Mouse (Mus musculus): Measurements from ENCODE around the gene Lamb3.

DNA sequence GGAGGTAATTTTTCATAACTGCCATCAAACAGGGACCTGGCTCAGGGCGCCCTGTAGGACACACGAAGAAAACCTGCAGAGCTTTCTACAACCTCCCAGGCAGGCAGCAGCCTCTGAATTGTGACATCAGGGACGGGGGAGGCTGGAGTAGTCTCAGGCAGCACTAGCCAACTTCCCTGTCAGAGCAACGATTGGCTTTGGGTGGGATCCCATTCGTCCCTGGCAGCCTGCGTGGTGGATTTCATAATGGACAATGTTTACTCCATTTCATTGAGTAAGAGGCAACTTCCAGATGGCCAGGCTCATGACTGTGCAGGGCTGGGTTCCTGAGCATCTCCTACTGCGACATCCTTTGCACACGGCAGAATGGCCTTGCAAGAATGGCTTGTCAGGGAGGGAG, 34.7 kb downstream of the Lamb3 start:
- TF ChIP-seq MEF2A (IDR thresholded peaks at IDR 0.05; ENCODE audit: borderline replicate concordance, low read depth, low read length) (no peak), USF1 (IDR thresholded peaks at IDR 0.05; ENCODE audit: low read depth, low read length) (no peak), ZMIZ1 (IDR thresholded peaks at IDR 0.05; ENCODE audit: low read depth, low read length) (no peak), ETS1 (conservative IDR thresholded peaks at IDR 0.05; ENCODE audit: low read depth, low read length) (no peak), CTCF (conservative IDR thresholded peaks at IDR 0.05 in 1 of 2, IDR thresholded peaks at IDR 0.05 in 1 of 2; ENCODE audit: low read depth in 2 of 2, low read length in 2 of 2) (no peak), IRF4 (IDR thresholded peaks at IDR 0.05; ENCODE audit: low read depth, low read length) (no peak), TBP (conservative IDR thresholded peaks at IDR 0.05; ENCODE audit: low read depth, low read length) (no peak), POLR2A (IDR thresholded peaks at IDR 0.05; ENCODE audit: low read depth, low read length) (no peak), UBTF (IDR thresholded peaks at IDR 0.05; ENCODE audit: low read depth, low read length) (no peak), ELF1 (IDR thresholded peaks at IDR 0.05; ENCODE audit: low read depth, low read length) (no peak), EP300 (IDR thresholded peaks at IDR 0.05; ENCODE audit: low read length) (no peak), MAX (IDR thresholded peaks at IDR 0.05; ENCODE audit: low read length) (no peak), USF2 (conservative IDR thresholded peaks at IDR 0.05; ENCODE audit: low read depth, low read length) (no peak)

Data from CH12.LX (cell line).